Mouse (Mus musculus) liver, adult 2 months (tissue): ENCODE measurements at regions not wholly inside any gene's neighbourhood (a gene's known extent, or its start where the extent isn't known, plus 50 kb on each side); places are given as distances from the start of the nearest gene placed in this dataset.

Source experiments
- CTCF ChIP-seq: fragments of 200-500 bp; IDR thresholded peaks from 2 replicates; pipeline ENCODE4 v1.5.1; 2011; ENCODE audit warnings: low read depth, low read length, control low read depth
- POLR2A ChIP-seq: fragments of 200-500 bp; IDR thresholded peaks from 2 replicates; pipeline ENCODE4 v1.6.1; 2011; ENCODE audit warnings: low read length, control low read depth; ENCODE audit not compliant: insufficient read depth; ENCODE audit errors: extremely low read depth

DNA sequence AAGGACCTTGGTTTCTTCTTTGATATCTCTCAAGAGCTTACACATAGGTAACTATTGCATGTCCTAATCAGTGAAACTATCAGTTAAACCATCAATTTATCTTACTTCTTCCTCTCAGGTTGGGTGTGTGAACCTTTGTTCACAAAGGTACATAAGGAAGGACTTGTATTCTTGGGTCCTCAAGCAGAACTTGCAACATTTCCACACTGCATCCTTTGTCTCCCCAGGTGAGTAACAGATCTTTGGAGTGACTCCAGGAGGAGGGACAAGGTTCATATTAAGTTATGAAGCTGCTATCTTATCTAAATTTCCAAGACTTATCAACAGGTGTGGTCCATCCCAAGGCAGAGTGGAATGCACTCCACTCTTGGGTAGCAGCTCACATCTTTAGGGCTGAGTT is 99.0 kb downstream of the Teddm3 start:
- TF ChIP-seq CTCF (no peak), POLR2A (no peak)
